Mouse (Mus musculus) cerebellum, adult 2 months (tissue): ENCODE data around the gene Vps8.

Experiments used
- CTCF ChIP-seq: fragments of 200-500 bp; IDR thresholded peaks from 2 replicates; pipeline ENCODE4 v1.5.1; 2011; ENCODE audit warnings: low read depth, mild to moderate bottlenecking, control low read depth, low read length, moderate library complexity, borderline replicate concordance; ENCODE audit not compliant: insufficient read depth
- POLR2A ChIP-seq: fragments of 200-500 bp; IDR thresholded peaks from 2 replicates; pipeline ENCODE4 v1.6.1; 2011; ENCODE audit warnings: low read length, control low read depth, borderline replicate concordance; ENCODE audit not compliant: insufficient read depth

DNA sequence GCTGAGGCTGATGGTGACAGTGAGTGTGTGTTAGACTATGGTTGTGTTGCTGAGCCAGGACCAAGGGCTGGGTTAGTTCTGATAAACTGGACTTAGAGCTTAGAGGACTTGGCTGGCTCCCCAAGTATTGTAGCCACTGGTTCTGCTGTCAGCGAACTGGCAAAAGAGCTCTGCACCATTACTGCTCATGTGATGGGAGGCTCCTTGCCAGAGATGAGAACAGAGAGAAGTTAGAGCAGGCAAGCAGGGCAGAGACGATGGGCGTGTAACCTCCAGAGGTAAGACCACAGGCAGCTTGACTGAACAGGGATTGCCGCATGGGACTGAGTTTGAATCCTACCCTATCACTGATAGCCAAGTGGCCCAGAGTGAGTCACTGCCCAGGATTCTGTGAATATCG, 220.0 kb downstream of the Vps8 start:
- TF ChIP-seq POLR2A (no peak), CTCF (no peak)
